Mouse (Mus musculus): ENCODE measurements at regions not wholly inside any gene's neighbourhood (a gene's known extent, or its start where the extent isn't known, plus 50 kb on each side); places are given as distances from the start of the nearest gene placed in this dataset.

DNA sequence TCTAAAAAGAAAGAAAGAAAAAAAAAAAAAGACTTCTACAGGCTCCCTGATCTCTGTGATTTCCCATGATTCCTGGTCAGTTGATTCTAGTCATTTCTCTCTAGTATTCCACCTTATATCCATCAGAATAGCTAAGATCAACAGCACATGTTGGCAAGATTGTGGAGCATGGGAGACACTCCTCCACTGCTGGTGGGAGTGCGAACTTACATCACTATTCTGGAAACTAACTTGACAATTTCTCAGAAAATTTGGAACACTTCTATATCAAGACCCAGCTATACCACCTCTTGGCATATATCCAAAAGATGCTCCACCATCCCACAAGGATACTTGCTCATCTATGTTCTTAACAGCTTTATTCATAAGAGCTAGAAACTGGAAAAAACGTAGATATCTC is 3266.0 kb upstream of the Lrrc6 start:
- peak; percentile 1 to 37 for DNase-seq (ENCODE audit: low spot score in 2 of 2)

DNA sequence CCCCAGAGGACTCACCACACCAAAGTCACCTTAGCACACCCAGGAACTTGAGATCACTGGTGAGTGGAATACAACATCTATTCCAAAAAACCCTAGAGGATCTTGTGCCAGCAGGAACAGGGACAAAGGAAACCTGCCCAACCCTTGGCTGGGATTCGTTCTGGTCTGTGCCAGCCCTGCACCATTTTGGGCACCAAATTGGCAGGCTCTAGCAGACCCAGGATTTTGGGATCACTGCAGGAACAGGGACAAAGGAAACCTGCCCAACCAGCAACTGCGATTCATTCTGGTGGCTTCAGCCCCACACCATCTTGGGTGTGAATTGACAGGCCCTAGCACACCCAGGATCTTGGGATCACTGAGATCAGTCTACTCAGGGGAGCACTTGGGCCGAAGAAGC is 3251.9 kb upstream of the Lrrc6 start:
- DNase-seq (ENCODE audit: low spot score in 2 of 2): no peak

DNA sequence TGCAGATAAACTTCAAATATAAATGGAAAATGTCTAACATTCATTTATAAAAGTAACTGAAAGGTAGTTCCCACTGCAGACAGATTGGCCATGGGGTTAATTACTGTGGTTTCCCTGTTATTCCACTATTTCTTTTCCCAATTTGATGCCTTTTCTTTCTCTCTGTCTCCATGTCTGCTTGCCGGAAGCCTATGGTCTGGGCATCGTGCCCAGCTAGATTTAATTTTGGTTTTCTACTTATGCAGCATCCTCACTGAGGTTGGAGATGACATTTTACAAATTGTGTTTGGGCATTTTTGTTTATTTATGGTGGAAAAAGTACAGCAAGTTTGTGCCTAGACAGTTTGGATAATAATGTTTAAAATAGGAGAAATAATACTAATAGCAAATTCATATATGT is 3214.0 kb upstream of the Lrrc6 start:
- DNase-seq (ENCODE audit: low spot score in 2 of 2): peak; percentile 54 to 84

DNA sequence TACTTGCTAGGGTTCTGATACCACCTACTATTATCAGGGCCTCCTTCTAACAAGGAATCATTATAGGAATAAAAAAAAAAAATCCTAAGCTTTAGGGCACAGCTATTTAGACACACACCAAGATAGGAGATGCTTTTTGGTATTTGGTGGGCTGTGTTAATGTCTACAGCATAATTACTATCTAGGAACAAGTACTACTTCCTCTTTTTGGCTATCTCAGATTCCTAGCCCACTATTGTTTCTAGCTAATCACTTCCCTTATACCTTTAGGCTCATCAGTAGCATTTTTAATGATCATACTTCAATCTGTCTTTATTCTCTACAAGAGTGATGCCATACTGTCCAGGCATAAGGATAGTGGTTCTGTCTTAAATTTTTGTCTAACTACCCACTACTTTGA is 3213.2 kb upstream of the Lrrc6 start:
- DNase-seq (ENCODE audit: low spot score in 2 of 2): no peak

DNA sequence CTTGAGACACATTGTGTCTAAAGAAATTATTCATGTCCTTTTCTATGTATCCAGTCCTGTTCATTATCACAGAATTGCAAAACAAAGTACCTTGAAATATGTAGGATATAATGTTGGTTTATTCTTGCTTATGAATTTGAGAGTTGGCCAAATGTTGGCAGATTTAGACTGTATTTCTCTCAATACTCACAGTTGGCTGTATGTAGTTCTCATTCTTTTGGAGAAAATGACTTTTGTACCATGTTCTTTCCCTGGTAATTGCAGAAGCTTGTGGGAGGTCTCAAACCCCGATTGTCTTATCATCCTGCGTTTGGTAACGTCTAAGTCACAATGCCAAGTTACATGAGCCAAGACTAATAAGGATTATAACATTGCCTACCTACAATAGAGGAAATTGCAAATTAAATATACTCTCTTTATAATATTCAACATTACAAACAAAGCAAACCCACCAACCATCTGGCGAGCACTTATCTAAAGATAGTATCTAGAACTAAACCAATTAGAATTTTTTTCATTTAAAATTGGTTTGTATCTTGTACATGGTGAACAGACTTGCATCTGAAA is 3195.0 kb upstream of the Lrrc6 start:
- DNase-seq (ENCODE audit: low spot score in 2 of 2): peak in 1 of 2 experiments; percentile 57

DNA sequence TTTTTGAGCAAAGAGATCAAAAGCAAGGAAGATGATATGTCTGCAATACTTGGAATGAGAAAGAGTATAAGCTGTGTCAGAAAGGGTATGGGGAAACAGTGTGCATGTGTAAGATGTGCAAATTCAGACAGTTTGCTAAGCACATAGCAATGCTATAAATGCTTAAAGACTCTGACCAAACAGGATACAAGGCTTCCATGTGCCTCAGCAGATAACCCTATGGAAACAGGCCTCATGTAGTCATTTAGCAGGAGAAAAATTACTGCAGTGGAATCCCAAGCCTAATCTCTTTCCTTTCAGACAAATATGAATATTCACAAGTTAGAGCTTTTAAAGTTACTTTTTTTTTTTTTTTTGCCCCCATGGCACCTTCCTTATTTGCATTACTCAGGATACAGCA is 3189.8 kb upstream of the Lrrc6 start:
- no peak for DNase-seq (ENCODE audit: low spot score in 2 of 2)
